Mouse (Mus musculus): ENCODE data around the gene Ubtf. TPM values are rescaled to one million over a fixed set of nuclear protein-coding genes. Genes with fewer than 3 reads are reported as not detected.
A peak's percentile ranks its signal among the peaks of the same experiment; 100 is the strongest.

Ubtf gene
- total RNA-seq, 4 experiments from 2014 or later, result 106 to 122 (median 120) TPM

- no peak for DNase-seq (ENCODE audit: low spot score in 2 of 2)
Measured at GRCm38 (mm10) chr11:102318576-102319409, 749 bp downstream of the Ubtf start.

- DNase-seq (ENCODE audit: low spot score in 2 of 2), result no peak
Measured at GRCm38 (mm10) chr11:102317901-102318575, 1.5 kb downstream of the Ubtf start.

- DNase-seq (ENCODE audit: low spot score in 2 of 2), result no peak
Measured at GRCm38 (mm10) chr11:102317298-102317900, 2.1 kb downstream of the Ubtf start.

GRCm38 (mm10) chr11:102316572-102317297 is 2.8 kb downstream of the Ubtf start:
- peak in 1 of 2 experiments; percentile 78 for DNase-seq (ENCODE audit: low spot score in 2 of 2)

GRCm38 (mm10) chr11:102315690-102316571 is 3.6 kb downstream of the Ubtf start:
- no peak for DNase-seq (ENCODE audit: low spot score in 2 of 2)

- peak in 1 of 2 experiments; percentile 1 for DNase-seq (ENCODE audit: low spot score in 2 of 2)
Measured at GRCm38 (mm10) chr11:102314321-102314720, 5.2 kb downstream of the Ubtf start.

GRCm38 (mm10) chr11:102312586-102312985 is 7.0 kb downstream of the Ubtf start:
- peak in 1 of 2 experiments; percentile 2 for DNase-seq (ENCODE audit: low spot score in 2 of 2)

- DNase-seq (ENCODE audit: low spot score in 2 of 2), result no peak
Measured at GRCm38 (mm10) chr11:102311966-102312365, 7.6 kb downstream of the Ubtf start.

GRCm38 (mm10) chr11:102310768-102311695 is 8.5 kb downstream of the Ubtf start:
- DNase-seq (ENCODE audit: low spot score in 2 of 2), result no peak

GRCm38 (mm10) chr11:102309821-102310617 is 9.5 kb downstream of the Ubtf start:
- no peak for DNase-seq (ENCODE audit: low spot score in 2 of 2)

- peak; percentile 94 to 98 for DNase-seq (ENCODE audit: low spot score in 2 of 2)
Measured at GRCm38 (mm10) chr11:102308979-102309378, 10.6 kb downstream of the Ubtf start.

GRCm38 (mm10) chr11:102308104-102308503 is 11.4 kb downstream of the Ubtf start:
- DNase-seq (ENCODE audit: low spot score in 2 of 2), result no peak

- no peak for DNase-seq (ENCODE audit: low spot score in 2 of 2)
Measured at GRCm38 (mm10) chr11:102305359-102305758, 14.2 kb downstream of the Ubtf start.

- no peak for DNase-seq (ENCODE audit: low spot score in 2 of 2)
Measured at GRCm38 (mm10) chr11:102304141-102304540, 15.4 kb downstream of the Ubtf start.

GRCm38 (mm10) chr11:102299839-102300238 is 19.7 kb downstream of the Ubtf start:
- DNase-seq (ENCODE audit: low spot score in 2 of 2), result no peak

GRCm38 (mm10) chr11:102297577-102298556 is 21.7 kb downstream of the Ubtf start:
- no peak for DNase-seq (ENCODE audit: low spot score in 2 of 2)

Data from layer of hippocampus, adult 8-10 months (tissue).